Mouse (Mus musculus) E14TG2a.4 (cell line): ENCODE measurements around the gene Fez2.

Experiments used
- CTCF ChIP-seq: conservative IDR thresholded peaks from 2 replicates; pipeline ENCODE4 v1.5.1; 2014; ENCODE audit warnings: low read length
- NANOG ChIP-seq: IDR thresholded peaks from 2 replicates; pipeline ENCODE4 v1.6.1; 2014; ENCODE audit warnings: borderline replicate concordance, low read length, mixed read lengths
- POU5F1 ChIP-seq: IDR thresholded peaks from 2 replicates; pipeline ENCODE4 v1.6.1; 2014; ENCODE audit warnings: low read length, borderline replicate concordance

- TF ChIP-seq CTCF (no peak), NANOG (no peak), POU5F1 (no peak)
These were observed 96.6 kb downstream of the Fez2 start for GRCm38 (mm10) chr17:78321216-78321835.
